In the genomic region with DNA sequence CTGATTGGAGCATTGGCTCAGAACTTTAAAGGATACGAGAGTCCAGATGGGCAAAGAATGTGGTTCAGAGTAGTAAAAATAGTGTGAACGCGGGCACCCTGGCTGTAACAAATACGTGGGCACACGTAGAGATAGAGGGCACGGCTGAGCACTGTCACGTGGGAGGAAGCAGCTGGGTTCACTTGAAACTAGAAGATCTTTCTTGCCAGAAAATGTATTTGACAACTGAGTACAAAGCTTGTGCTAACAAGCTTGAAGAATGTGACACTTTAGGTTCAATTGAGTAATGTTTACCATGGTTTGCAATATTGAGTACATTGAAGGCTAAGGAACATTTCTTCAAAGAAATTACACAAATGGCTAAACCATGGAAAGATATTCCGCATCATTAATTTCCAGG, we compare ENCODE assay signal across 24 mouse cellular contexts. TPM values are rescaled to one million over a fixed set of nuclear protein-coding genes. Genes with fewer than 3 reads are reported as not detected.
"Had no signal": no experiment of that assay in that cellular context is flagged by ENCODE, and none has a peak within 500 bp of the region (broad histone marks: within the 10 kb centered on the region; RNA-seq: fewer than 3 reads in every experiment).

No protein-coding gene starts in this region.

- H3K27ac ChIP-seq: kidney, postnatal 0 days; left cerebral cortex, adult 2 months; liver, embryonic 13.5 days; lung, embryonic 15.5 days had no signal

- H3K4me1 ChIP-seq: lung, embryonic 15.5 days had no signal

- H3K27me3 ChIP-seq: liver, embryonic 13.5 days; lung, embryonic 15.5 days had no signal

- ATAC-seq: inflammation-experienced regulatory T-cells, adult 6 months; intestine, embryonic 16.5 days had no signal

- H3K4me2 ChIP-seq: liver, embryonic 13.5 days; lung, embryonic 15.5 days; midbrain, embryonic 11.5 days had no signal

- H3K4me3 ChIP-seq: left cerebral cortex, adult 2 months; liver, embryonic 13.5 days; lung, embryonic 15.5 days had no signal

- H3K9ac ChIP-seq: liver, embryonic 13.5 days; lung, embryonic 15.5 days had no signal

- H3K9me3 ChIP-seq: liver, embryonic 13.5 days; lung, embryonic 15.5 days had no signal

- DNase-seq: kidney, adult 18-20 months; kidney, postnatal 25 days; liver, embryonic 13.5 days; midbrain, embryonic 14.5 days; thymus, adult 2 months; thymus, postnatal 14 days; thymus, postnatal 4 days had no signal

RNA-seq across cellular contexts. Expression of a gene that starts 49.5 kb away (rescaled TPM):
- polyA plus RNA-seq: inflammation-experienced regulatory T-cells, adult 6 months had no signal

RNA-seq across cellular contexts. Expression of a gene that starts 55.5 kb away (rescaled TPM):
- total RNA-seq: liver, adult 2 months; megakaryocyte progenitor cell, adult 5-6 weeks; megakaryocyte-erythroid progenitor cell, adult 5-6 weeks had no signal
- polyA plus RNA-seq: inflammation-experienced regulatory T-cells, adult 6 months; kidney, embryonic 14.5 days; kidney, postnatal 0 days; large intestine, adult 2 months; limb, embryonic 11.5 days; limb, embryonic 14.5 days; liver, adult 2 months; liver, embryonic 13.5 days; liver, embryonic 16.5 days; neural tube, embryonic 11.5 days; small intestine, adult 2 months; spleen, adult 2 months had no signal
